Mouse (Mus musculus): ENCODE data around the gene Gm11992.

GRCm38 (mm10) chr11:9057711-9058110, 9.3 kb downstream of the Gm11992 start:
- TF ChIP-seq MAX (IDR thresholded peaks at IDR 0.05; ENCODE audit: low read length), result no peak
- no peak for TF ChIP-seq TCF12 (IDR thresholded peaks at IDR 0.05; ENCODE audit: low read depth, low read length)
